Mouse (Mus musculus) kidney, postnatal 0 days (tissue): ENCODE measurements around the gene Ccdc105. TPM values are rescaled to one million over a fixed set of nuclear protein-coding genes. Genes with fewer than 3 reads are reported as not detected.

Source experiments
- ATAC-seq: fragments of 200-750 bp; cut with Nextera tagmentation; replicated peaks from 2 replicates; pipeline ENCODE4 v1.8.0; 2017; ENCODE audit warnings: low read depth, moderate number of reproducible peaks, moderate TSS enrichment, moderate library complexity; ENCODE audit not compliant: low FRiP score
- DNase-seq: peaks from one replicate; pipeline ENCODE4 v3.0.0-alpha.2; 2016; ENCODE audit warnings: low spot score
- H3K27ac ChIP-seq: fragments of 300-500 bp; sonication (generic); 2 replicates; pipeline ENCODE4 v1.5.1; 2014; ENCODE audit warnings: mild to moderate bottlenecking
- H3K27me3 ChIP-seq: fragments of 300-500 bp; sonication (generic); 2 replicates; pipeline ENCODE4 v1.6.1; 2014; ENCODE audit warnings: low read length, mixed read lengths; ENCODE audit not compliant: insufficient read depth
- H3K36me3 ChIP-seq: fragments of 300-500 bp; sonication (generic); 2 replicates; pipeline ENCODE4 v1.6.1; 2014; ENCODE audit warnings: low read length, mixed read lengths; ENCODE audit not compliant: insufficient read depth
- H3K4me1 ChIP-seq: fragments of 300-500 bp; sonication (generic); replicated peaks from 2 replicates; pipeline ENCODE4 v1.6.1; 2014; ENCODE audit warnings: antibody characterized with exemption, low read length, mixed read lengths; ENCODE audit not compliant: insufficient read depth
- H3K4me2 ChIP-seq: fragments of 300-500 bp; sonication (generic); 2 replicates; pipeline ENCODE4 v1.6.1; 2014; ENCODE audit warnings: mild to moderate bottlenecking, low read length, moderate library complexity, mixed read lengths
- H3K4me3 ChIP-seq: fragments of 300-500 bp; sonication (generic); replicated peaks from 2 replicates; pipeline ENCODE4 v1.5.1; 2014; ENCODE audit warnings: low read depth, low read length
- H3K9ac ChIP-seq: fragments of 300-500 bp; sonication (generic); 2 replicates; pipeline ENCODE4 v1.6.1; 2014; ENCODE audit warnings: low read depth, low read length
- H3K9me3 ChIP-seq: fragments of 300-500 bp; sonication (generic); replicated peaks from 2 replicates; pipeline ENCODE4 v1.6.1; 2016; ENCODE audit warnings: low read length, inconsistent platforms, mixed read lengths
- CTCF ChIP-seq: IDR thresholded peaks from 2 replicates; pipeline ENCODE4 v1.5.1; 2016; ENCODE audit warnings: antibody characterized with exemption, low read depth, mild to moderate bottlenecking, moderate library complexity
- whole genome bisulfite sequencing: fragments of 180-500 bp; shearing (Covaris S2); extraction: QIAGEN DNeasy Blood & Tissue Kit; methylation state at CpG from one replicate; pipeline ENCODE4 v1.1.7; 2014; 5-methylcytosine and 5-hydroxymethylcytosine counted together
- polyA plus RNA-seq: library from polyadenylated mRNA; unstranded; fragments of >200 nt; fragmentation: Nextera tagmentation; extraction: Ambion mirVana; gene quantifications from 2 replicates; pipeline ENCODE4 v1.2.1, GENCODE M21; 2015

Ccdc105 gene
- polyA plus RNA-seq, 1 experiment from 2014 or later = not detected

GRCm38 (mm10) chr10:78745453-78746232 lies 7.2 kb downstream of the Ccdc105 start:
- H3K36me3 ChIP-seq = no peaks in the 10 kb centered on the region
- H3K27ac ChIP-seq = no peak overlapping the region
- H3K4me3 ChIP-seq = no peak overlapping the region
- H3K4me2 ChIP-seq = no peak overlapping the region
- no peak overlapping the region for H3K9ac ChIP-seq
- H3K4me1 ChIP-seq = 0 out of 2 replicates have a peak, but pooled peaks cover 5% of the 10 kb centered on the region
- ATAC-seq (peak; percentile 83), DNase-seq (no peak)
- WGBS = 55% methylated on average over 4 of the region's 4 CpGs
- peak; percentile 47 for TF ChIP-seq CTCF
- H3K9me3 ChIP-seq = no peaks in the 10 kb centered on the region
- H3K27me3 ChIP-seq = no peaks in the 10 kb centered on the region

DNA sequence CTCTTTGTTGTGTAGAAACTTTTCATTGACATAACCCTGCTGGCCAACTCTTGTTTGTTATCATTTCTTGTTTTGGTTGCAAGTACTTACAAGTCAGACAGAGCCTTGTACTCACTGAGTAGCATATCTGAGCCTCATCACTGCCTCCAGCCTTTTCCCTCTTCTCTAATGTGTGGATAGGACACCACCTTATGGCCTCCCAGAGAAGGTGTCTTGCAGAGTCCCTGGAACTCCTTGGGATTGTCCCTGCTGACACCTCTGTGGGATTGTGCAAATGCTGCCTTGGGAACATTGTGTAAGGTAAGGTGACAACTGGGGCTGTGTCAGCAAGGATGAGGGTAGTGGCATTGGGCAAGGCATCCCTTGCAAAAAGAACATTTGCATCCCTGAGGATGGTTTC lies 9.1 kb downstream of the Ccdc105 start:
- Histone ChIP-seq H3K4me3 (no peak overlapping the region), H3K4me1 (0 out of 2 replicates have a peak, but pooled peaks cover 5% of the 10 kb centered on the region), H3K27me3 (no peaks in the 10 kb centered on the region), H3K36me3 (no peaks in the 10 kb centered on the region), H3K9ac (no peak overlapping the region), H3K27ac (no peak overlapping the region), H3K4me2 (no peak overlapping the region), H3K9me3 (no peaks in the 10 kb centered on the region)
- peak; percentile 40; the same call in 1 of the 2 replicates for TF ChIP-seq CTCF
- ATAC-seq = no peak
- no peak for DNase-seq

GRCm38 (mm10) chr10:78739821-78740220 lies 13.0 kb downstream of the Ccdc105 start:
- no peak overlapping the region for H3K4me3 ChIP-seq
- ATAC-seq = no peak
- WGBS = 80% methylated on average over 4 of the region's 4 CpGs
- no peak overlapping the region for H3K9ac ChIP-seq
- H3K4me1 ChIP-seq = no peaks in the 10 kb centered on the region
- TF ChIP-seq CTCF = no peak
- H3K27ac ChIP-seq = no peak overlapping the region
- H3K27me3 ChIP-seq = no peaks in the 10 kb centered on the region
- H3K4me2 ChIP-seq = no peak overlapping the region
- no peaks in the 10 kb centered on the region for H3K9me3 ChIP-seq
- no peaks in the 10 kb centered on the region for H3K36me3 ChIP-seq
- DNase-seq = no peak

GRCm38 (mm10) chr10:78727876-78728275 lies 25.0 kb downstream of the Ccdc105 start:
- Histone ChIP-seq H3K4me2 (no peak overlapping the region), H3K4me1 (no peaks in the 10 kb centered on the region), H3K27me3 (no peaks in the 10 kb centered on the region), H3K4me3 (no peak overlapping the region), H3K9ac (no peak overlapping the region), H3K36me3 (no peaks in the 10 kb centered on the region), H3K9me3 (no peaks in the 10 kb centered on the region), H3K27ac (no peak overlapping the region)
- TF ChIP-seq CTCF = no peak
- no peak for ATAC-seq
- 85% methylated on average over 5 of the region's 5 CpGs for WGBS
- no peak for DNase-seq

DNA sequence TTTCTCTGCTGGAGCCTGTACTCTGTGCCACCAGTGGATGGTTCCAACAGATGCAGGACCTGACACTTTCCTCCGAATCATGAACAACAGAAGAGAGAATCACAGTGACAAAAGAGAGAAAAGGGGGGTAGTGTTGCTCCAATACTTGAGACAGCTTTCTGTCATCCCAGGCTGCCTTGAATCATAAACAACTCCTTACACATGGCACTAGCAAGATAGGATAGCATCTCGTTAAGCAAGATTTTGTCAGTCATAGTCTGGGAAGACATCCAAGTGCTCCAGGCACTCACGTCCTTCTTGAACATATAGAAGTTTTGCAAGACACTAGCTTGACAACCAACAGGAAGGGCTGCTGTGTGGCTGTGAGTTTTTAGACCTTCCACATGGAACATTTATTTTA lies 25.8 kb downstream of the Ccdc105 start:
- DNase-seq = no peak
- ATAC-seq = no peak
- Histone ChIP-seq H3K36me3 (no peaks in the 10 kb centered on the region), H3K27me3 (no peaks in the 10 kb centered on the region), H3K4me3 (no peak overlapping the region), H3K9ac (no peak overlapping the region), H3K9me3 (no peaks in the 10 kb centered on the region), H3K4me2 (no peak overlapping the region), H3K4me1 (no peaks in the 10 kb centered on the region), H3K27ac (no peak overlapping the region)
- 57% methylated on average over 3 of the region's 3 CpGs for WGBS
- no peak for TF ChIP-seq CTCF

DNA sequence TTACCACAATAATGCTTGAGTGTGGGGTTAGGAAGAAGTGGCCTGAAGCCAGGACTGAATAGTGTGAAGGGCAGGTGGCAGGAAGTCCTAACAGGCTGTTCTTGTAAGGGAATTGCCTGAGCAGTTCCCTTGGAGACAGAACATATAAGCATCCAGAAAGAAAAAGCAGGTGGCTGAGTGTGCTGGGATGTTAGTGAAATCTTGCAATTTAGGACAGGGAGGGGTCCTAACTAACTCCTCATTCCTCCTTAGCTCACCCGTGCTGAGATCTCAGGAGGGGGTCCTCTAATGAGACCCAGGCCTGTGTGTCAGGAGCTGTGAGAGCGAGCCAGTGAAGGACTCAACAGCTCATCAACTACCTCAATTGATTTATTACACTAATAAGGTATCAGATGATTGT lies 29.4 kb downstream of the Ccdc105 start:
- DNase-seq (no peak), ATAC-seq (no peak)
- no peaks in the 10 kb centered on the region for H3K36me3 ChIP-seq
- no peak overlapping the region for H3K9ac ChIP-seq
- no peaks in the 10 kb centered on the region for H3K9me3 ChIP-seq
- no peak overlapping the region for H3K4me3 ChIP-seq
- no peaks in the 10 kb centered on the region for H3K4me1 ChIP-seq
- H3K27me3 ChIP-seq = no peaks in the 10 kb centered on the region
- H3K4me2 ChIP-seq = no peak overlapping the region
- H3K27ac ChIP-seq = no peak overlapping the region
- 10% methylated on average over 2 of the region's 2 CpGs for WGBS
- no peak for TF ChIP-seq CTCF
